Mouse (Mus musculus): ENCODE data around the gene Sstr3. TPM values are rescaled to one million over a fixed set of nuclear protein-coding genes. Genes with fewer than 3 reads are reported as not detected.
A peak's percentile ranks its signal among the peaks of the same experiment; 100 is the strongest.

Gene Sstr3
- polyA plus RNA-seq, 1 experiment from 2014 or later: 0.24 TPM

DNA sequence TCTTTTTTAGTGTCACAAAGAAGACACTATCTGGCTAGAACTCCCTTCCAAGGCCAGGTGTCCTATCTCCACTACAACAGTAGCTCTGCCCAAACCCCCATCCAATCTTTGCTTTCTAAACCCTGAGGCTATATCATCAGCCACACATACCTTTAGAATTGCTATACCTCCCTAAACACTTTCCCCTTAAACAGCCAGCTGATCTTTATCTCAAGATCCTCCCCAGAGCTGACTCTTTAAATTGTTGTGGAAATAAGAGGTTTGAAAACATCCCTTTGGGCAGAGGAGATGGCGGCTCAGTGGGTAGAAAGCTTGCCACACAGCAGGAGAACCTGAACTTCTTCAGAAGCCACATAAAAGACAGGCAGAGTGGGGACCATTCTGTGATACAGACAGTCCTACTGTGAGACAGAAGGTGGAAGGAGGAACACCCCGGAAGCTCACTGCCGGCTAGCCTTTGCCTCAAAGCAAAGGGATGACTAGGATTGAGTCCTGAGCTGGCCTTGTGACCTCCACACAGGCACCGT lies 31.9 kb upstream of the Sstr3 start:
- Histone ChIP-seq H3K4me2 (replicated peaks) (no peak overlapping the region), H3K27ac (no peak overlapping the region), H3K4me3 (replicated peaks) (no peak overlapping the region), H3K27me3 (replicated peaks) (no peaks in the 10 kb centered on the region), H3K9me3 (no peaks in the 10 kb centered on the region), H3K4me1 (replicated peaks) (peaks cover 15% of the 10 kb centered on the region), H3K36me3 (no peaks in the 10 kb centered on the region), H3K9ac (no peak overlapping the region)
- ATAC-seq: no peak
- 72% methylated on average over 4 of the region's 4 CpGs for WGBS

GRCm38 (mm10) chr15:78572658-78573397 lies 28.3 kb upstream of the Sstr3 start, which contains the start of gene Rac2:
Rac2 (minus strand) TSS chr15:78572783.
- Histone ChIP-seq H3K9ac (no peak within 1 kb of the TSS), H3K27me3 (replicated peaks) (no peaks in the 10 kb centered on the region), H3K4me3 (replicated peaks) (peak within 1 kb of the TSS; percentile 4; the same call in 1 of the 2 replicates), H3K36me3 (no peaks in the 10 kb centered on the region), H3K4me1 (replicated peaks) (no peaks in the 10 kb centered on the region), H3K27ac (no peak within 1 kb of the TSS), H3K9me3 (no peaks in the 10 kb centered on the region), H3K4me2 (replicated peaks) (no peak within 1 kb of the TSS)
- ATAC-seq: no peak
- 73% methylated on average over 8 of the region's 8 CpGs for WGBS

DNA sequence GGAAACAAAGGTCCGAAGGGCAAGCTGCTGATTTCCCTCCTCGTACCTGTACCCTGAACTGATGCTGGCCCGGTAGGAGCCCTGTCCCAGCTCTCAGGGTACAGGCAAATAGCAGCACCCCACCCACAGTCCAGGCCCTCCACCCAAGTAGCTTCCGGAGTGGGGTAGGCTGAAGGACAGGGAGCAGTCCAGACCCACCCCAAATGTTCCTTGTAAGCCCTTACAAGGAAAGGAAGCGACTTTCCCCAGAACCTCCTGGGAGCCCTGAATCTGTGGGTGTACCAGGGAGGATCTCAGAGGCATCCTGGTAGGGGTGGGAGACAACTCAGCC lies 27.8 kb upstream of the Sstr3 start:
- Histone ChIP-seq H3K9me3 (no peaks in the 10 kb centered on the region), H3K4me3 (replicated peaks) (peak overlapping the region; percentile 4; the same call in 1 of the 2 replicates), H3K4me1 (replicated peaks) (no peaks in the 10 kb centered on the region), H3K9ac (no peak overlapping the region), H3K36me3 (no peaks in the 10 kb centered on the region), H3K27ac (no peak overlapping the region), H3K4me2 (replicated peaks) (no peak overlapping the region), H3K27me3 (replicated peaks) (no peaks in the 10 kb centered on the region)
- WGBS: 78% methylated on average over 5 of the region's 5 CpGs
- ATAC-seq: no peak

- Histone ChIP-seq H3K9me3 (no peaks in the 10 kb centered on the region), H3K27ac (no peak overlapping the region), H3K27me3 (replicated peaks) (no peaks in the 10 kb centered on the region), H3K9ac (no peak overlapping the region), H3K4me2 (replicated peaks) (no peak overlapping the region), H3K36me3 (no peaks in the 10 kb centered on the region), H3K4me3 (replicated peaks) (peak overlapping the region; percentile 4; the same call in 1 of the 2 replicates), H3K4me1 (replicated peaks) (no peaks in the 10 kb centered on the region)
- 45% methylated on average over 16 of the region's 16 CpGs for WGBS
- ATAC-seq: 0 out of 2 replicates have a peak, but pooled peaks have one; percentile 20
Observed at GRCm38 (mm10) chr15:78571554-78572269, 27.2 kb upstream of the Sstr3 start.

DNA sequence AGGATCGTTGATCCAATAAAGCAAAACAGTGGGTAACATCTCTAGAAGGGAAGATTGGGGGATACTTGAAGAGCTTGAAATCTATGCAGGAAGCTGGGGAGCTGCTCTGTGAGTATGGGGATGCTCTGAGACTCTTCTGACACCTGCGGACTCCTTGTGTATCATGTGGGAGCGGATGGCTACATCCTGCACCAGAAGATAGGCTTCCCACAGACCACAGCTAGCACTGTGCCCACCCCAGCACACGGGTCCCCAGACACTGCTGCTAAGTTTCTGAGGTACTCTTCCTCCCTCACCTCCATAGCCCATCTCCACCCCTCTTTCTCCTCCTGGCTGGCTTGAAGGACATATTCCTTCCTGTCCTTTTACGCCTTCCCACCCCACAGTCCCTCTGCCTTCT lies 25.7 kb upstream of the Sstr3 start:
- no peak for ATAC-seq

DNA sequence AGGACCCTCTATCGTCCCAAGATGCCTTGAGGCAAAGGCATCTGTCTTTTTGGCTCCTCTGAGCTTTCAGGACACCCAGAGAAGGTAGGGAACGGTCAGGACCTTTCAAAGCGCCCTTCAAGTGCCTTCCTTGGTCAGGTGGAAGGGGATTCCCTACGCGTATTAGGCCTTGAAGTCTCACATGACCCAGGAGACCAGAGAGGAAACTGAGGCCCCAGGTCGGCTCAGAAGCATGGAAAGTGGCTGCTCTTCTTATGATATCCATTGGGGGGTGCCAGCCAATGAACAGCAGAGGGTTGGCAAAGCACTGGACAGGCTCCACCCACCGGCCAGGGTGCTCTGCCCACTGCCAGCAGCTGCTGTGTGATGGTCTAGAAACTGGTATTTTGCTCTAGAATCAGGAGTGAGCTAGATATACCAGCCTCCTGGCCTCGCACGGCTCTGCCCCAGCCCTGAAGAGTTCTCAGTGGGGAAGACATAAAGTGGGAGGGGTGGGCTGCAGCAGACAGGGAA lies 23.2 kb upstream of the Sstr3 start:
- Histone ChIP-seq H3K36me3 (no peaks in the 10 kb centered on the region), H3K27me3 (replicated peaks) (no peaks in the 10 kb centered on the region), H3K4me1 (replicated peaks) (no peaks in the 10 kb centered on the region), H3K4me2 (replicated peaks) (no peak overlapping the region), H3K4me3 (replicated peaks) (no peak overlapping the region), H3K9ac (no peak overlapping the region), H3K27ac (no peak overlapping the region), H3K9me3 (no peaks in the 10 kb centered on the region)
- ATAC-seq: no peak
- 70% methylated on average over 9 of the region's 9 CpGs for WGBS

More for the DNA sequence above, 25.7 kb upstream of the Sstr3 start:
- no peaks in the 10 kb centered on the region for H3K36me3 ChIP-seq
- no peaks in the 10 kb centered on the region for H3K4me1 ChIP-seq (replicated peaks)
- H3K4me2 ChIP-seq (replicated peaks): no peak overlapping the region
- 91% methylated on average over 5 of the region's 5 CpGs for WGBS
- no peak overlapping the region for H3K4me3 ChIP-seq (replicated peaks)
- H3K27ac ChIP-seq: no peak overlapping the region
- no peaks in the 10 kb centered on the region for H3K27me3 ChIP-seq (replicated peaks)
- no peaks in the 10 kb centered on the region for H3K9me3 ChIP-seq
- H3K9ac ChIP-seq: no peak overlapping the region

GRCm38 (mm10) chr15:78564764-78565435 lies 20.4 kb upstream of the Sstr3 start:
- Histone ChIP-seq H3K4me1 (replicated peaks) (no peaks in the 10 kb centered on the region), H3K27me3 (replicated peaks) (no peaks in the 10 kb centered on the region), H3K27ac (no peak overlapping the region), H3K4me3 (replicated peaks) (no peak overlapping the region), H3K36me3 (no peaks in the 10 kb centered on the region), H3K9me3 (no peaks in the 10 kb centered on the region), H3K4me2 (replicated peaks) (no peak overlapping the region), H3K9ac (no peak overlapping the region)
- WGBS: 65% methylated on average over 11 of the region's 11 CpGs
- no peak for ATAC-seq

DNA sequence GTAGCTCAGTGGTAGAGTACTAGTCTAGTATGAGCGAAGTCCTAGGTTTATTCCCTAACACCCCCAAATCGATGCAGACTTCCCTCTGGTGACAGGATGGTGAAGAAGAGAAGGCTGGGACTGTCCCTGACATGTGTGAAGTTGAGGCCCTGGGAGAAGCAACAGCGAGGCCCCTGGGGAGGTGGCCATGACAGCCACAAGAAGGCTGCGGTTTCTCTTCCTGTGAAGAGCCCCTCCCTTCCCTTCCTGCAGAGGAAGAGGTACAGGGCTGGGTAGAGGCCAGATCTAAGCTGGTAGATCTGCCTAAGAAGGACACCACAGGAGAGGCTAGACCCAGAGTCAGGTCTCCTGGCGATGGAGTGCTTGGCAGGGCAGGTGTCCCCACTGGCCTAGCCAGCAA lies 19.5 kb upstream of the Sstr3 start:
- WGBS: 69% methylated on average over 5 of the region's 5 CpGs
- Histone ChIP-seq H3K27ac (no peak overlapping the region), H3K36me3 (no peaks in the 10 kb centered on the region), H3K4me1 (replicated peaks) (no peaks in the 10 kb centered on the region), H3K4me2 (replicated peaks) (no peak overlapping the region), H3K4me3 (replicated peaks) (no peak overlapping the region), H3K27me3 (replicated peaks) (no peaks in the 10 kb centered on the region), H3K9me3 (no peaks in the 10 kb centered on the region), H3K9ac (no peak overlapping the region)
- ATAC-seq: no peak

GRCm38 (mm10) chr15:78563344-78563743 lies 18.9 kb upstream of the Sstr3 start:
- no peaks in the 10 kb centered on the region for H3K4me1 ChIP-seq (replicated peaks)
- H3K9ac ChIP-seq: no peak overlapping the region
- H3K9me3 ChIP-seq: no peaks in the 10 kb centered on the region
- H3K4me3 ChIP-seq (replicated peaks): no peak overlapping the region
- no peaks in the 10 kb centered on the region for H3K27me3 ChIP-seq (replicated peaks)
- no peak overlapping the region for H3K27ac ChIP-seq
- H3K4me2 ChIP-seq (replicated peaks): no peak overlapping the region
- ATAC-seq: no peak
- no peaks in the 10 kb centered on the region for H3K36me3 ChIP-seq
- WGBS: 93% methylated on average over 3 of the region's 3 CpGs

DNA sequence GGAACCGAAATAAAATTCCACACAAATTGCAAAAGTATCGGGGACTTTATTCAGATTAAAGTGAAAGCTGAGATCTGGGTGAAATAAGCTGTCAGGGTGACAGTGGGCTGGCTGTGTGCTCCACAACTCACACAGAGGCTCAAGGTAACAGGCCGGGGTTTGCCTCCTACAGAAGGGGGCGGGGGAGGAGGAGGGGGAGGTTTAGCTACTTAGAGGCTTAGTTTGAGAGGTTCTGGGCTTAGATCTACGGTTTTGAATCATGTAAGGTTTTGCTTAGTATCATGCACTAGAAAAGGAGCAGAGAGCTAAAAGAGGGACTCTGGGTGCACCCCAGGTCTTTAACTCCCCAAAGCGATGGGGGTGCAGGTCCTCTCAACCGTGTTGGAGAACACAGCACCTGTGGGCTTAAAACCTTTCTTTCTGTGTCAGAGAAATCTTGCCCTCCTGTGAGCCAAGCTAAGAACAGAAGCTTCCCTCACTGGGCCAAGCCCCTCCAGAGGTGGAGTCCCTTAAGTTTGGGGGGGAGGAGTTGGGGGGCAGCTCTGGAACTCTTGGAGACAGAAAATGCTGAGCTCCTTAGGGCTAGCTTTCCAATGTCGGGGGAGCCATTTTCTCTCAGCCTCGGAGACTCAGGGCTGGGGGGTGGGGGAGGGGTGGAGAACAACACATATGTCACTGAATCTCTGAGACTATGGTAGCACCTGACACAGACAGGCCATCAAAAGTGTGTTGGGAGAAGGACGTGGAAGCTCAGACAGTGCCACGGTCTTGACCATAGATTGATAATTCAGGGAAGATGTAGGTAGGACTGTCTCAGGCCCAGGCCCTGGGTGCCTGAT lies 14.9 kb upstream of the Sstr3 start:
- H3K4me2 ChIP-seq (replicated peaks): no peak overlapping the region
- no peak overlapping the region for H3K9ac ChIP-seq
- H3K9me3 ChIP-seq: no peaks in the 10 kb centered on the region
- WGBS: 60% methylated on average over 11 of the region's 11 CpGs
- no peaks in the 10 kb centered on the region for H3K27me3 ChIP-seq (replicated peaks)
- H3K4me3 ChIP-seq (replicated peaks): no peak overlapping the region
- no peak overlapping the region for H3K27ac ChIP-seq
- no peaks in the 10 kb centered on the region for H3K4me1 ChIP-seq (replicated peaks)
- no peak for ATAC-seq
- no peaks in the 10 kb centered on the region for H3K36me3 ChIP-seq

DNA sequence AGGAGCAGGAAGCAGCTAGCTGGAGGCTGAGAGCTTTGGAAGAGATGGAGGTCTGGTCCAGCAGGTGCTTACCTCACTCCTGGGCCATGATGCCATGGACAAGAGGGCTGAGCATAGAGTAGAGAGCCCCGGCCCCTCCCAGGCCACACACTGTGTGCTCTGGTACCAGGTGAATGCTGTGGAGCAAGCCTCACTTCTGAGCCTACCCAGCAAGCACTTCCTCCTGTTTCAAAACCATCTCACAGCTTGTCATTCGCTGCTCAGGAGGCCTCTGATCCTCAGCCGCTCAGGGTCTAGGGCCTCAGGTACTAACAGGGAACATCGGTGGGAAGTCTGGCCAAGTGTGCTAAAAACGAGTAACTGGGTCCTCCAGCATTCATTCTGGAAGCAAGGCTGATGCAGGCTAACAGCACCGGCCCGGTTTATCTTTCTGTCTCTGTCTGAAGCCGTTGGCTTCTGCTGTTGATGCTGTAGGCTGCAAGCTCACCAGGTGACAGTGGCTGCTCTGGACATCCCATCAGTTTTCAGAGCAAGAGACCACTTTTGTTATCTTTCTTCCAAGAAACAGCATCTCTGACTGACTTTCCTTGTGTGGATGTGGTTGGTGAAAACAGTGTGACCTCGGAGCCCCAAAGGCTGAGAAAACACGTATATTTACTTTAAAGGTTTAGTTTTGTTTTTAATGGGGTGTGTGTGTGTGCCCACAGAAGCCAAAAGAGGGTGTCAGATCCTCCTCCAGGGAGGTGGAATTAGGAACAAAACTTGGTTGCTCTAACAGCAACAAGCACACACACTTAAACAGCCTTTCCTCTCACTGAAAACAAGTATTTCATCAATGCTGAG lies 13.4 kb upstream of the Sstr3 start:
- Histone ChIP-seq H3K4me1 (replicated peaks) (no peaks in the 10 kb centered on the region), H3K4me3 (replicated peaks) (no peak overlapping the region), H3K27ac (no peak overlapping the region), H3K4me2 (replicated peaks) (no peak overlapping the region), H3K9me3 (no peaks in the 10 kb centered on the region), H3K9ac (no peak overlapping the region), H3K27me3 (replicated peaks) (no peaks in the 10 kb centered on the region), H3K36me3 (no peaks in the 10 kb centered on the region)
- ATAC-seq: no peak
- WGBS: 52% methylated on average over 10 of the region's 10 CpGs

All from intestine, embryonic 15.5 days (tissue).